In genomic region chr2:101015353-101015752, GRCm38 (mm10) we compare ENCODE assay signal across 21 mouse cellular contexts.
DNase-seq lines count a peak whose midpoint lies in the region; ATAC-seq and TF ChIP-seq lines count a peak whose summit lies in the region.
"Had no signal": no experiment of that assay in that cellular context is flagged by ENCODE, and none has a peak within 500 bp of the region (broad histone marks: within the 10 kb centered on the region; RNA-seq: fewer than 3 reads in every experiment).

No protein-coding gene starts in this region.

- H3K9me3 ChIP-seq in intestine, embryonic 15.5 days, result no peaks in the 10 kb centered on the region
- no peaks in the 10 kb centered on the region for H3K9me3 ChIP-seq in intestine, embryonic 16.5 days (ENCODE audit: control insufficient read depth, low read length)
- no peaks in the 10 kb centered on the region for H3K9me3 ChIP-seq in intestine, postnatal 0 days (ENCODE audit: control insufficient read depth)
- H3K9me3 ChIP-seq: G1E had no signal

- H3K27ac ChIP-seq in intestine, embryonic 15.5 days, result no peak overlapping the region
- H3K27ac ChIP-seq in intestine, embryonic 16.5 days (ENCODE audit: low read length), result no peak overlapping the region
- H3K27ac ChIP-seq in intestine, postnatal 0 days (ENCODE audit: low read depth, low read length), result no peak overlapping the region

- TF ChIP-seq CTCF in intestine, postnatal 0 days (IDR thresholded peaks at IDR 0.05; ENCODE audit: low read depth), result no peak

- peak; percentile 90 for ATAC-seq in intestine, embryonic 15.5 days
- ATAC-seq in intestine, embryonic 16.5 days, result peak; percentile 94
- peak; percentile 25; the same call in 1 of the 2 replicates for ATAC-seq in intestine, postnatal 0 days
- ATAC-seq in erythroid progenitor cell, adult 5-6 weeks (replicated peaks; ENCODE audit: low FRiP score, poor library complexity, severe bottlenecking), result no peak
- ATAC-seq: activated CD4-positive, CD25-positive, alpha-beta regulatory T cell, adult 4 months; CD4-positive, CD25-positive, alpha-beta regulatory T cell, adult 4 months; Patski had no signal

- H3K4me1 ChIP-seq in intestine, embryonic 15.5 days (replicated peaks), result no peaks in the 10 kb centered on the region
- no peaks in the 10 kb centered on the region for H3K4me1 ChIP-seq in intestine, embryonic 16.5 days (ENCODE audit: control insufficient read depth, insufficient read depth, low read length)
- H3K4me1 ChIP-seq in intestine, postnatal 0 days (replicated peaks; ENCODE audit: control insufficient read depth, insufficient read depth, low read length), result no peaks in the 10 kb centered on the region

- H3K4me3 ChIP-seq in intestine, embryonic 15.5 days (replicated peaks), result no peak overlapping the region
- no peak overlapping the region for H3K4me3 ChIP-seq in intestine, embryonic 16.5 days (ENCODE audit: low read length)
- no peak overlapping the region for H3K4me3 ChIP-seq in intestine, postnatal 0 days (ENCODE audit: low read depth, low read length)

- no peak overlapping the region for H3K9ac ChIP-seq in intestine, embryonic 15.5 days
- no peak overlapping the region for H3K9ac ChIP-seq in intestine, embryonic 16.5 days (ENCODE audit: low read depth, low read length)
- H3K9ac ChIP-seq in intestine, postnatal 0 days (ENCODE audit: low read depth, low read length), result no peak overlapping the region

- no peak for DNase-seq in lung, postnatal 4 days
- no peak for DNase-seq in frontal cortex, postnatal 14 days (ENCODE audit: low spot score in 2 of 2)
- DNase-seq: adrenal gland, adult 2 months; adrenal gland, adult 8-10 months; adrenal gland, postnatal 10 days; adrenal gland, postnatal 14 days; adrenal gland, postnatal 25 days; adrenal gland, postnatal 36 days; B cell, adult 2 months; cerebellum, adult 11 months; cerebellum, adult 11-12 months; cerebellum, adult 18-20 months had no signal

- no peak overlapping the region for H3K4me2 ChIP-seq in intestine, embryonic 15.5 days (replicated peaks)
- no peak overlapping the region for H3K4me2 ChIP-seq in intestine, embryonic 16.5 days (ENCODE audit: low read depth, low read length)
- H3K4me2 ChIP-seq in intestine, postnatal 0 days (replicated peaks; ENCODE audit: low read depth), result no peak overlapping the region

- 76% methylated on average over 3 of the region's 3 CpGs for WGBS in intestine, embryonic 15.5 days
- 70% methylated on average over 3 of the region's 3 CpGs for WGBS in intestine, embryonic 16.5 days
- 57% methylated on average over 3 of the region's 3 CpGs for WGBS in intestine, postnatal 0 days

- H3K27me3 ChIP-seq in intestine, embryonic 15.5 days (replicated peaks), result no peaks in the 10 kb centered on the region
- no peaks in the 10 kb centered on the region for H3K27me3 ChIP-seq in intestine, embryonic 16.5 days (replicated peaks; ENCODE audit: control insufficient read depth, insufficient read depth, low read length)
- H3K27me3 ChIP-seq in intestine, postnatal 0 days (replicated peaks; ENCODE audit: control insufficient read depth, insufficient read depth, low read length), result no peaks in the 10 kb centered on the region
- H3K27me3 ChIP-seq: CH12.LX, Patski had no signal

- no peaks in the 10 kb centered on the region for H3K36me3 ChIP-seq in intestine, embryonic 15.5 days
- H3K36me3 ChIP-seq in intestine, embryonic 16.5 days (ENCODE audit: control insufficient read depth, insufficient read depth, low read length), result no peaks in the 10 kb centered on the region
- no peaks in the 10 kb centered on the region for H3K36me3 ChIP-seq in intestine, postnatal 0 days (ENCODE audit: control insufficient read depth, insufficient read depth)
- H3K36me3 ChIP-seq: G1E had no signal
